Mouse (Mus musculus) ES-E14 (cell line): Measurements from ENCODE around the gene Tmem108. TPM values are rescaled to one million over a fixed set of nuclear protein-coding genes. Genes with fewer than 3 reads are reported as not detected.
A peak's percentile ranks its signal among the peaks of the same experiment; 100 is the strongest.

Source experiments
- DNase-seq: peaks from one replicate; pipeline ENCODE4 v3.0.0-alpha.2; 2013; ENCODE audit warnings: low read depth, low spot score
- H3K27ac ChIP-seq: 2 replicates; pipeline ENCODE4 v1.5.1; 2012; ENCODE audit warnings: low read depth, mild to moderate bottlenecking, low read length, moderate library complexity, mixed read lengths; ENCODE audit not compliant: poor library complexity, insufficient read depth, severe bottlenecking
- H3K36me3 ChIP-seq: 2 replicates; pipeline ENCODE4 v1.6.1; 2012; ENCODE audit warnings: mild to moderate bottlenecking, low read length, moderate library complexity, mixed read lengths; ENCODE audit not compliant: control insufficient read depth, poor library complexity, insufficient read depth, severe bottlenecking
- H3K4me1 ChIP-seq, 2 experiments: fragments of 150-350 bp in 1 of 2; sonication (generic) in 1 of 2; 2 replicates each; pipeline ENCODE4 v1.6.1; 2012; ENCODE audit warnings: low read length in 2 of 2, mild to moderate bottlenecking in 1 of 2, mixed read lengths in 1 of 2; ENCODE audit not compliant: control insufficient read depth in 2 of 2, insufficient read depth in 2 of 2, poor library complexity in 1 of 2
- H3K4me3 ChIP-seq, 2 experiments: fragments of 150-350 bp in 1 of 2; sonication (generic) in 1 of 2; 2 replicates each; pipeline ENCODE4 v1.5.1; 2012; ENCODE audit warnings: low read length in 2 of 2, low read depth in 1 of 2, mild to moderate bottlenecking in 1 of 2, mixed read lengths in 1 of 2; ENCODE audit not compliant: insufficient read depth in 1 of 2, poor library complexity in 1 of 2, severe bottlenecking in 1 of 2
- H3K9ac ChIP-seq: 2 replicates; pipeline ENCODE4 v1.6.1; 2012; ENCODE audit warnings: low read depth, mild to moderate bottlenecking, low read length, mixed read lengths; ENCODE audit not compliant: poor library complexity, insufficient read depth, severe bottlenecking
- H3K9me3 ChIP-seq: fragments of 150-350 bp; sonication (generic); 2 replicates; pipeline ENCODE4 v1.6.1; 2012; ENCODE audit warnings: low read depth, mild to moderate bottlenecking, low read length; ENCODE audit not compliant: control insufficient read depth, insufficient read depth
- CHD2 ChIP-seq: IDR thresholded peaks from 2 replicates; pipeline ENCODE4 v1.6.1; 2014; ENCODE audit warnings: mild to moderate bottlenecking, low read depth, low read length, inconsistent platforms
- HCFC1 ChIP-seq: IDR thresholded peaks from 2 replicates; pipeline ENCODE4 v1.6.1; 2012; ENCODE audit warnings: low read length, inconsistent platforms, borderline replicate concordance; ENCODE audit not compliant: insufficient read depth
- MAFK ChIP-seq: IDR thresholded peaks from 2 replicates; pipeline ENCODE4 v1.6.1; 2014; ENCODE audit warnings: mild to moderate bottlenecking, low read depth, low read length, inconsistent platforms; ENCODE audit not compliant: insufficient read depth
- ZC3H11A ChIP-seq: IDR thresholded peaks from 2 replicates; pipeline ENCODE4 v1.6.1; 2012; ENCODE audit warnings: low read depth, mild to moderate bottlenecking, inconsistent platforms, low read length, borderline replicate concordance
- ZNF384 ChIP-seq: IDR thresholded peaks from 2 replicates; pipeline ENCODE4 v1.6.1; 2012; ENCODE audit warnings: low read depth, low read length, inconsistent platforms
- in situ Hi-C, 2 experiments: fragments of 600-800 bp; cut with MboI; formaldehyde crosslinking; loops; one replicate each; pipeline ENCODE4 v1.15.1; 2025; ENCODE audit warnings: low sequenced_read_pairs in 2 of 2, inconsistent platforms in 1 of 2; ENCODE audit not compliant: unreplicated experiment in 2 of 2
- total RNA-seq: library from RNA; depleted of rRNA; stranded (reverse); fragments of 300-350 nt; gene quantifications from 2 replicates; pipeline ENCODE4 v1.2.3, GENCODE M21; 2012

Tmem108 gene
- total RNA-seq, 1 experiment: 3.1 TPM

- no peaks in the 10 kb centered on the region for H3K36me3 ChIP-seq
- H3K9me3 ChIP-seq: no peaks in the 10 kb centered on the region
- H3K4me3 ChIP-seq: no peak overlapping the region
- DNase-seq: no peak
- H3K9ac ChIP-seq: no peak overlapping the region
- TF ChIP-seq ZNF384 (no peak), HCFC1 (no peak), MAFK (no peak), ZC3H11A (no peak), CHD2 (no peak)
- no peaks in the 10 kb centered on the region for H3K4me1 ChIP-seq
- no peak overlapping the region for H3K27ac ChIP-seq
- in situ Hi-C loops: no loop called here
Observed at GRCm38 (mm10) chr9:103579411-103580026, 182.1 kb downstream of the Tmem108 start.

- Histone ChIP-seq H3K4me3 (no peak overlapping the region), H3K36me3 (no peaks in the 10 kb centered on the region), H3K9me3 (no peaks in the 10 kb centered on the region), H3K27ac (no peak overlapping the region), H3K4me1 (no peaks in the 10 kb centered on the region), H3K9ac (no peak overlapping the region)
- in situ Hi-C loops: no loop called here
- TF ChIP-seq ZNF384 (no peak), MAFK (no peak), CHD2 (no peak), ZC3H11A (no peak), HCFC1 (no peak)
- no peak for DNase-seq
Observed at GRCm38 (mm10) chr9:103577731-103578130, 183.9 kb downstream of the Tmem108 start.

DNA sequence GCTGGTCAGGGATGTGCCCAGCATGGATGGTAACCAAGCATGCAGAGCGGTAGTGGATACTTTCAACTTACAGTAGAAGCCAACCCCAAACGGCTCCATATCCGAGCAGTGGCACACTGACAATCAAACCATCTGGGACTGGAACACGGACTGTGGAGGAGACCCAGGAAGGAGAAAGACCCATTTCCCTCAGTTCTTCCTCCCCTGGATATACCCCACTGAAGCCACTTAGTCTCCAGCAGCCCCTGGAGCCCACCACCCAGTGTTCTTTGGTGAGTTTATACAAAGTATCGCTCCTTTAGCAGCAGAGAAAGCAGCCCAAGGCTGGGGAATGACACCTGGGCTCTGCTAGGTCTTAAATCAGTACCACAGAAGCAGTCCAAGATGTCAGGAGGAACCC, 184.5 kb downstream of the Tmem108 start:
- TF ChIP-seq HCFC1 (no peak), MAFK (no peak), ZC3H11A (no peak), CHD2 (no peak), ZNF384 (no peak)
- H3K36me3 ChIP-seq: no peaks in the 10 kb centered on the region
- no peak overlapping the region for H3K9ac ChIP-seq
- no peak overlapping the region for H3K27ac ChIP-seq
- no peak overlapping the region for H3K4me3 ChIP-seq
- in situ Hi-C loops: no loop called here
- no peaks in the 10 kb centered on the region for H3K9me3 ChIP-seq
- H3K4me1 ChIP-seq: no peaks in the 10 kb centered on the region
- DNase-seq: no peak

GRCm38 (mm10) chr9:103575901-103576300, 185.7 kb downstream of the Tmem108 start:
- Histone ChIP-seq H3K9ac (no peak overlapping the region), H3K36me3 (no peaks in the 10 kb centered on the region), H3K4me3 (no peak overlapping the region), H3K27ac (no peak overlapping the region), H3K4me1 (no peaks in the 10 kb centered on the region), H3K9me3 (no peaks in the 10 kb centered on the region)
- TF ChIP-seq HCFC1: no peak
- no peak for TF ChIP-seq MAFK
- no peak for TF ChIP-seq ZC3H11A
- no peak for TF ChIP-seq ZNF384
- no peak for TF ChIP-seq CHD2
- in situ Hi-C loops: no loop called here
- DNase-seq: peak; percentile 39
